Mouse (Mus musculus) kidney, postnatal 14 days (tissue): Measurements from ENCODE around the gene Ncaph2.

ENCODE experiments used
- DNase-seq: peaks from one replicate; pipeline ENCODE4 v3.0.0; 2022; ENCODE audit warnings: mixed read lengths

Ncaph2 gene

GRCm38 (mm10) chr15:89355241-89356187 lies at the start of gene Ncaph2, which contains the start of gene Lmf2:
Gene Ncaph2, plus strand, starts transcription at chr15:89355719.
Gene Lmf2, minus strand, starts transcription at chr15:89355659.
- DNase-seq, result peak; percentile 97

- DNase-seq, result no peak
Measured at GRCm38 (mm10) chr15:89305966-89306365, 49.6 kb upstream of the Ncaph2 start.

- DNase-seq, result no peak
Measured at GRCm38 (mm10) chr15:89307461-89307860, 48.1 kb upstream of the Ncaph2 start.

DNA sequence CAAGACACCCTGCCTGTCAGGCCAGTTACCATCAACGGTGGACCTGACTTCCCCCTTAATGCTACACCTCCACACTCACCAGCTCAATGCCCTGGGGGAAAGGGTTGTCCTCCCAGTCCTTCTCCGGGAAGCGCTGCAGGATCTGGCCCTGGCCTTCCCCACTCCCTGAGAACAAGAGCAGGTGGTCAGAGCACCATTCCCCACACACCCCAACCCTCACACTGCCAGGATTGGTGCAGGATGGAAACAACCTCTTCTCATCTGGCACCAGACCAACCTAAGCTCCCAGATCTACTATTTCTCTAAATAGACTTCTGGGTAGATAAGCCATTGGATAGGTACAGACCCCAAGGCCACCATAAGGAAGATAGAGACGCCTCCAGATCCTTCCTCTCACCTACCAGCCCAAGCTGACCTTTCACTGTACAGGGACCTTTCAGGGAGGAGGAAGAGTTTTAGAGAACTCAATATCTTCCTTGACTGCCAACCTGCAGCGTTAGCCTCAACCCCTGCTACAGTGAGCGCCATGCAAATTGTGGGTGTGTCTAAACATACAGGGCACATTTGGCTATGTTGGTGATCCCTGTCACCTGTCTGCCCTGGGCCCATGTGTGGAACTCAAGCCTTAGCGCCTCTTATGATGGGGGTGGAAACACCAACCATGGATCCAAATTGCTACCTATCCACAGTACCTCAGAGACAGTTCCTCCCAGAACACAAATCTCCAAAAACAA lies 46.9 kb upstream of the Ncaph2 start:
- no peak for DNase-seq

- DNase-seq, result no peak
Measured at GRCm38 (mm10) chr15:89309962-89310498, 45.5 kb upstream of the Ncaph2 start.

DNA sequence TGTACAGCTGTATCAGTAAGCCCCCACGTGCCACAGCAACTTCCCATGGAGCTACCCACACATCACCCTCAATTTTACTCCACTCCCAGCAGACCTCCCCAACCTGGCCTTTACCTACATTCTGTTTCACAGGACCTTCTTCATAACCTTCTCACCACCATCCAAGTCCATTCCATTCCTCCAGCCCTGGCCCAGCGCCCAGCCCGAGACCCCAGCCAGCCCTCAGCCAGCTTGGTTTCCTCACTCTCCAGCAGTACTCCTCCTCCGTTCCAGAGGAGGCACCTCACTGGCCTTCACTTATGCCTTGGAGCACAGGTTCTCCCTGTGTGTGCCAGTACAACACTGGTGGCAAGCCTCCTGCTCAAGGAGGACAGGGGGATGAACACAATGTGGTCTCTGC lies 42.2 kb upstream of the Ncaph2 start:
- no peak for DNase-seq

DNA sequence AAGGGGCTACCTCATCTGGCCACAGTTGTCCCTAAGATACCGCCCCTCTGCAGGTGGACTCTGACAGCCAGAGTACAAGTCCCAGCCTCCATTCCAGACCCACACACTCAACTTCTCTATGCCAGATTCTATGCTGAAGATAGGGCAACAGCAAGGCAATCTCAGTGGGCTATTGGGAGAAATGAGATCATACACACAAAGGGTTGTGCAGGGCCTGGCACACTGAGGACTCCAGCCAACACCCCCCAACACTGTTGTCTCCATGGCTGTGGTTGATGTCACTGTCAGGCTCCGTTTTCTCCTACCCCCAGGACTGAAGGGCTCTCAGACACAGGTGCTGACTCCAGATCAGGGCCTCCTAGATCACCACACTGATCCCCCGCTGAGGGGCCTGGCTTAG lies 41.4 kb upstream of the Ncaph2 start:
- no peak for DNase-seq

DNA sequence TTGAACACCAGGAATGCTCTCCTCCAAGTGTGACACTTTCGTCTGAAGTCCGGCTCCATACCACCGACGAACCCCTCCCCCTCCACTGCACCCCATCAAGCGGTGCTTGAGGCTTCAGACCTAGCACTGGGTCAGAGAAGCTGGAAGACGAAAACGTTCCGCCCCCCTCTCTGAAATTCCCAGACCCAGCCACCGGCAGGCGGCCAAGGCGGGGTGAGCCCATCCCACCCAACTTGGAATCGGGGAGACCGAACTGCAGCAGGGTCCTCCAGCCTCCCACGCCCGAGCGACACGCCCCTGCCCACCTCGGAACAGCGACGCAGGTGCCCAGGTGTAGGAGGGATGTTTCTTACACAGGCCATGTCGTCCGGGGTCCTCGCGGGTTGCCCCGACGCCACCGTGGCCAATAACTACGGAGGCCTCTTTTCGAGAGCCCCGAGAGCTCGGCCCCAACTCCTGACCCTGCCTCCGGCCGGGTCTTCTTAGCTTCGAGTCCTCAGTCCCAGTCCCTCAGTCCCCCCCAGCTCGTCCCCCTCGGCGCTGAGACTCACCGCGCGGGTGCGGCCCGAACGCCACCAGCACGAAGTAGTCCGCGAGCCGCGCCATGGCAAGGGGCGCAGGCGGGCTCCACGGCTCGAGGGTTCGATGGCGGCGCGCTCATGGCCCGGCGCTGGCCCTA lies 40.9 kb upstream of the Ncaph2 start:
- peak; percentile 39 for DNase-seq

GRCm38 (mm10) chr15:89315190-89315731 lies 40.3 kb upstream of the Ncaph2 start, which contains the start of gene Sbf1:
Gene Sbf1, minus strand, starts transcription at chr15:89315311.
- peak; percentile 99 for DNase-seq

DNA sequence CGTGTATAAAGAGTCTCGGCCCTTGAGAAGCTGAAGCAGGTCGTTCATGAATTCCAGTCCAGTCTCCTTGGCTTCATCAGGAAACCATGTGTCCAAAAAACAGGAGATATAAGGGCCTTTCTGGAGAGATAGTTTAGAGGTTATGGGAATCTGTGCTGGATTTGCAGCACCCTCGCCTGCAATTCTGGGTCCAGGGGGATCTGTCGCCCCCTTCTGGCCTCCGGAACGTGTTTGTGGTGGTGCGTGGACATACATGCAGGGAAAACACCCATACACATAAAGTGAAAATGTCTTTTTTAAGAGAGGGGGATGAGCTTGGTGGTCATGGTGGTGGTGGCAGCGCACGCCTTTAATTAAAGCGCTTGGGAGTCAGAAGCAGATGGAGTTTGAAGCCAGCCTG lies 39.4 kb upstream of the Ncaph2 start:
- no peak for DNase-seq

DNA sequence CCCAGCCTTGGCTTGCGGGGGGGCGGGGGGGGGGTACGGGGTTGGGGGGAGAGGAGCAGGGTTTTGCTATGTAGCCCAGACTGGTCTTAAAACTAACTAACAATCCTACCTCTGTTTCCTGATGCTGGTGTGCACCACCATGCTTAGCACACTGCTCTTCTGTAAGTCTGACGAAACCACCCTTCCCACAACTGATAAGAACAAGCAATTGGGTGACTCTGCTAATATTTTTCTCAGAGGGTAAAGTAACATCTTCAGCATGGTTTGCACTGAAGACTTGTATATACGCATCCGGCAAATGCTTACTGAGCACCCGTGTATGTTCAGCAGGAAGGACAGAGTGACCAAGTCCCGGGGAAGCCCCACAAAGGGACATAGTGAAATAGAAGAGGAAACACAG lies 34.3 kb upstream of the Ncaph2 start:
- no peak for DNase-seq

DNA sequence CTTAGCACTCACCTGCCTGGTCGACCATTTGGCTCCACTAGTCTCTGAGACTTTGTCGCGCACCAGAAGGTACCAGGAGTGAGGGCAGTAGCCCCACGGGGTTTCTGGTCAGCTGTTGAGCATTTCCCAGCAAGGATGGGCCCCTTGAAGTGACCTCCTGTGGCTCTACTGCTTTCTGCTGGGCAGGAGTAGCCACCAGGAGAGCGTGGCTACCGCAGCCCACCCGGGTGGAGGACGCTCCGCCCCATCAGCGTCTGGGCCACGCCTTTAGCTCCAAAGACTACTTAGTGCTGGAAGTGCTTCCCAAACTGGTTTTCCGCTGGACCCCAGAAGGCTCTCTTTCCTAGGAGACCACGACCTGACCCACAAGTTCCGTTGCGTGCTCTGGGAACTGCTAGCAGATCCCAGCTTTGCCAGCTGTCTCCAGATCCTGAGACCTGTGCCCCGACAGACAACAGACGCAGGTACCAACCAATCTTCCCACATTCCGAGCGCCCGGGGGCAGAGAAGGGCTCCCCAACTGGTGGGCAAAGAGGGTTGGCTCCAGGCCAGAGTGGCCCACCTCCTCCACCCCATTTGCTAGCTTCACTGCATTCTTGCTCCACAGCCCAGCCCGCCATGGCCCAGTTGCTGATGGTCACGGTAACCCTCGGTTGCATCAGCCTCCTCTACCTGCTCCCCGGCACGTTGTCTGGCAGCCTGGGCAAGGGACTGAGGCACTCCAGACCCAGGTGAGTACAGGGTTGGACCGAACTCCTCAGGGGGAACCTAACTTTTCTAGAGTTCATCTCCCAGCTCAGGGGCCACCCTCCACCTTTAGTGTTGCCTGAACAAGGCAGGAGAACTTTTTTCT lies 32.6 kb upstream of the Ncaph2 start, which contains the start of gene Adm2:
TSS of gene Adm2 (plus strand) at position 51 of the 853 bp plus-strand sequence.
- DNase-seq, result no peak

DNA sequence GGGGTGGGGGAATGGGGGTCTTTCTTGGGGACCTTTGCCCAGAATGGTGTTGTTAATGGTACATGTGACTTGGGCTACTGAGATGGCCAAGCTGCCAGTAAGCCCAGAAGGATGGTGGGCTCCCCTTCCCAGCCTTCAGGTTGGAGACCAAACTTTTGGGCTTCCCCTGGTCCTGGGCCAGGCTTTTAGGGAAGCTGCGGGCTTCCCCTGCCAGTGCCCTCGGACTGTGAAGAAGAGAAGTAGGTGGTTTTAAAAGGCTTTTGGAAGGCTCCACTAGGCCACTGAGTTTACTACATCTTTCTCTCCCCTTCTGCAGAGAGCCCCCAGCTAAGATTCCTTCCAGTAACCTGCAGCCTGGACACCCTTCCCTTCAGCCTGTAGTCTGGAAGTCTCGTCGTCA lies 31.9 kb upstream of the Ncaph2 start:
- DNase-seq, result no peak

DNA sequence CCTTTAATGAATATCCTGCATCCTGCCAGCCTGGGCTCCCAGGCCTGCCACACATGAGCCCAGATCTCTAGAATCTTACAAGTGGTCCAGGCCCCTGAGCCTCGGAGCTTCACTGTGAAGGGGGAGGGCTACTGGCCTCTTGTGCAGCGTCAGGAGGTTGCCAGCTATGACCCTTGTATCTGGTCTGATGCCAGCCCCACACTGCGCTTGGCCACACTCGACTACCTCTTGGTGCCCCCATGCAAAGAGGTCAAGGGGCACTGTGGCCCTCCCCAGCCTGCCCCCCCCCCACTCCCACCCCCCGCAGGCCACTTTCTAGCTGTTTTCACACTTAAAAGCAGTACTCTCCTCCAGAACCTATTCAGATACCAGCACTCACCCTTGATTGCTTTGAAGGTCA lies 29.1 kb upstream of the Ncaph2 start:
- peak; percentile 83 for DNase-seq

GRCm38 (mm10) chr15:89334271-89334670 lies 21.2 kb upstream of the Ncaph2 start, which contains the start of gene Miox:
Gene Miox, plus strand, starts transcription at chr15:89334398.
- peak; percentile 81 for DNase-seq

DNA sequence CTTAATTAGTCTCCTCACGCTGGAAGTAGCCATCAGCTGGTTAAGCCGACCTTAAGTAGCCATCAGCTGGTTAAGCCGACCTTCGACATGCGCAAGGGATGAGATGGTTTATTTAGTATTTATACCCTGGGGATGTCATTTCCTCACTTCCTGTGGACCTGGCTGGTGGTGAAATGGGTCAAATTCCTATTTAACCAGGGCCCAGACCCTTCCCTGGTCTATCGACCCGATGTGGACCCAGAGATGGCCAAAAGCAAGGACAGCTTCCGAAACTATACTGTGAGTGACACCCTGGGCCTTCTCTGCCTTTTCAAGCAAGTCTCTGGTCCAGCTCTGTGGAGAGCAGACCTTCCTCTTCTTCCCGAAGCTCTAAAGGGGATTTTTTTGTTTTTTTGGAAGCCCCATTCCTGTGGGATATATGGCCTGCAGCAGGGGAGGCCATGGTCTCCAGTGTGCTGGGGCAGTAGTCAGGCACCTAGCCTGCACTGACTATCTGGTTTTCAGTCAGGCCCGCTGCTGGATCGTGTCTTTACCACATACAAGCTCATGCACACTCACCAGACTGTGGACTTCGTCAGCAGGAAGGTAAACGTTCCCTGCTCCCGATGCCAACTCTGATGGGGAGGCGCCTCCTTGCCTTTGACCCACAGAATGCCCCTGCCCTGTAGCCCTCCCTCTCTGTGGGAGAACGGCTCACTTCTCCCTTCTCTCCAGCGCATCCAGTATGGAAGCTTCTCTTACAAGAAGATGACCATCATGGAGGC lies 20.6 kb upstream of the Ncaph2 start:
- peak; percentile 28 for DNase-seq

DNA sequence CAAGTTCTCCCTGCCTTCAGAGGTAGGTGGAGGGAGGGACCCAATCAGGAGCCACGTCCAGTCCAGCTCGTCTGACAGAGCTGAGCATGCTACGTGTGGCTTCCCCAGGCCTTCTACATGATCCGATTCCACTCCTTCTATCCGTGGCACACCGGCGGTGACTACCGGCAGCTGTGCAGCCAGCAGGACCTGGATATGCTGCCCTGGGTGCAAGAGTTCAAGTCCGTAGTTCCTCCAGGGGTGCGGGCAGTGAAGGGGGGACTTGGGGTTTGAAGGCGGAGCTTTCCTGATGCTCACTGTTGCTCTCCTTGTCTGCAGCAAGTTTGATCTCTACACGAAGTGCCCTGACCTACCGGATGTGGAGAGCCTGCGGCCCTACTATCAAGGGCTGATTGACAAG lies 19.1 kb upstream of the Ncaph2 start:
- no peak for DNase-seq

DNA sequence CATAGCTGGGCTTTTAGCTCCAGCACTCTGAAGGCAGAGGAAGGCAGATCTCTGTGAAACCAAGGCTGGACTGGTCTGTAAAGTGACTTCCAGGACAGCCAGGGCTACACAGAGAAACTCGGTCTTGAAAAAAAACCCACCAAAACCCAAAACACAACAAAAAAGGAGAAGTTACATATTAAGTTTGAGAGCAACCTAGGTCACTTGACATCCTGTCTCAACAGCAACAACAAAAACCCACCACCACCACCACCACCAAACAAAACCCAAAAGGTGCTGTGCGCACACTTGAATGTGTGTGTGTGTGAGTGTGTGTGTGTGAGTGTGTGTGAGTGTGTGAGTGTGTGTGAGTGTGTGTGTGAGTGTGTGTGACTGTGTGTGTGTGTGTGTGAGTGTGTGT lies 15.8 kb upstream of the Ncaph2 start:
- no peak for DNase-seq

DNA sequence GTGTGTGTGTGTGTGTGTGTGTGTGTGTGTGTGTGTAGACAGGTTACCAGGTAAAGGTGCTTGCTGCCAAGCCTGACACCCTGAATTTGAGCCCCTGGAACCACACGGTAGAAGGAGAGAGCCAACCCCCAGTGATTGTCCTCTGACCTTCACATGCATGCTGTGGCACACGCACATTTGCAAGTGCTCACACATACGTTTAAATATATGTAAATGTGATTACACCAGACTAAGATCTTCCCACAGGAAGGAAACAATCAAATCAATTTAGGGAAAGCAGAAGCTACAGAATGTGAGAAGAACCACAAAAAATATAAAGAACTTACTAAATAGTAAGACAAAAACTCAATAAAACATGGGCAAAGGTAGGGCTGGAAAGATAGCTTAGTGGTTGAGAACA lies 15.4 kb upstream of the Ncaph2 start:
- no peak for DNase-seq

DNA sequence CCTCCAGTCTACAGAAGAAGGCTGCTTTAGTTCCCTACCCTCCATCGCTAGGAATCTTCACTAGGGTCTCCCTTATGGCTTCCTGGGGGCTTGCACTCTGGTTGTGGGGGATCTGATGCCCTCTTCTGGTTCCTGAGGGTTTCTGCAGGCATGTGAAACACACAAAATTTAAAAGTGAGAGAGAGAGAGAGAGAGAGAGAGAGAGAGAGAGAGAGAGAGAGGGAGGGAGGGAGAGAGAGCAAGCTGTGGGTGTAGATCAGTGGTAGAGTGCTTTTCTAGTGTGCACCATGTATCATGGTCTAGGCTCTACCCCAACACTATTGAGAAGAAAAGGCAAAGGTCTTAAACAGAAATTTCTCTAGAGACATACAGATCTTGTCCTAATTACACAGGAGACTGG lies 13.8 kb upstream of the Ncaph2 start:
- DNase-seq, result no peak

DNA sequence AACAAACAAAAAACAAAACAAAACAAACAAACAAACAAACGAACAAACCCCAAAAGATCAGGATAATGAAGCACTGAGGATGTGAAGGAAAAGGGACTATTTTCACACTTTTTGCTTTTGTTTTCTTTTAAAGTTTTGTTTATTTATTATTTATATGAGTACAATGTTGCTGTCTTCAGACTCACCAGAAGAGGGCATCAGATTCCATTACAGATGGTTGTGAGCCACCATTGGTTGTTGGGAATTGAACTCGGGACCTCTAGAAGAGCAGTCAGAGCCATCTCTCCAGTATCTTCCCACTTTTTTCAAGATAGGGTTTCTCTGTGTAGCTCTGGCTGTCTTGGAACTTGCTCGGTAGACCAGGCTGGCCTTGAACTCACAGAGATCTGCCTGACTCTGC lies 12.2 kb upstream of the Ncaph2 start:
- no peak for DNase-seq
